In the genomic region with DNA sequence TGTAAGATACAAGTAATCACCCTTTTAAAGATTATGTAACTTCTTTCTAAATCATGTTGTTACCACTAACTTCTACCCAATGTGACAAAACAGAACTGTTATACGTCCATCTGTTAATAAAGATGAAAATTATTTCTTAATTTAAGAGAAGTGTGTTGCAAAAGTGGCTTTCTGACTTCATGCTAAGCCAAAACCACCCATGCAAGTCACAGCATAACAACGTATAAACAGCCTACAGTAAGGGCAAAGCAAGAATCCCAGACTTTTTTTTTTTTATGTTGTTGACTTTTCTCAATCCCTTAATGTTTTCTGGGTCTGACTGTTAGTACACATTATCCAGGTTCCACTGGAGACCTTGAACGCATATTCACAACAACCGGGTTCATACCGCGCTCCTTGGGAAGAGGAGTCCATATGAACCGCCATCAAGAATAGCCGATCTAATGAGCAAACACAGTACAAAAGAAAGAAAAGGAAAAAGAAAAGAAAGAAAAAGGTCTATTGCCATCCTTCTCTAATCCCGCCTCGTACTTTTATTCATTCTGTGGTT, we compare ENCODE assay signal across 9 mouse cellular contexts. TPM values are rescaled to one million over a fixed set of nuclear protein-coding genes. Genes with fewer than 3 reads are reported as not detected.
DNase-seq lines count a peak whose midpoint lies in the region; ATAC-seq and TF ChIP-seq lines count a peak whose summit lies in the region.
"Had no signal": no experiment of that assay in that cellular context is flagged by ENCODE, and none has a peak within 500 bp of the region (broad histone marks: within the 10 kb centered on the region; RNA-seq: fewer than 3 reads in every experiment).

No protein-coding gene starts in this region.

- peak overlapping the region; percentile 61 for H3K9ac ChIP-seq in heart, postnatal 0 days (replicated peaks; ENCODE audit: low read depth, low read length)
- peak overlapping the region; percentile 61 for H3K9ac ChIP-seq in midbrain, embryonic 11.5 days (ENCODE audit: low read length)

- TF ChIP-seq POLR2A in kidney, adult 2 months (IDR thresholded peaks at IDR 0.05; ENCODE audit: low read depth, low read length), result no peak
- TF ChIP-seq POLR2A in bone marrow macrophage, adult 2 months (IDR thresholded peaks at IDR 0.05; ENCODE audit: borderline replicate concordance, low read depth, low read length), result no peak

- 18% methylated on average over 10 of the region's 10 CpGs for WGBS in kidney, adult 2 months
- 18% methylated on average over 10 of the region's 10 CpGs for WGBS in heart, postnatal 0 days
- WGBS in midbrain, embryonic 11.5 days, result 13% methylated on average over 10 of the region's 10 CpGs

- H3K9me3 ChIP-seq in heart, postnatal 0 days (replicated peaks; ENCODE audit: control insufficient read depth, low read length), result no peaks in the 10 kb centered on the region
- no peaks in the 10 kb centered on the region for H3K9me3 ChIP-seq in midbrain, embryonic 11.5 days (ENCODE audit: control insufficient read depth, low read length)

- TF ChIP-seq EP300 in heart, postnatal 0 days (IDR thresholded peaks at IDR 0.05; ENCODE audit: low read depth), result no peak

- H3K36me3 ChIP-seq in kidney, adult 2 months (ENCODE audit: control insufficient read depth, insufficient read depth, low read length), result no peaks in the 10 kb centered on the region
- H3K36me3 ChIP-seq in heart, postnatal 0 days (replicated peaks; ENCODE audit: control insufficient read depth, insufficient read depth, low read length), result no peaks in the 10 kb centered on the region
- H3K36me3 ChIP-seq in midbrain, embryonic 11.5 days (ENCODE audit: control insufficient read depth, insufficient read depth, low read length), result no peaks in the 10 kb centered on the region

- no peak overlapping the region for H3K27ac ChIP-seq in kidney, adult 2 months (ENCODE audit: insufficient read depth, low read depth, low read length)
- H3K27ac ChIP-seq in bone marrow macrophage, adult 2 months (ENCODE audit: insufficient read depth, low read depth, low read length), result no peak overlapping the region
- H3K27ac ChIP-seq in heart, postnatal 0 days (ENCODE audit: low read depth), result no peak overlapping the region; the same call in 1 of the 2 replicates
- H3K27ac ChIP-seq in midbrain, embryonic 11.5 days (ENCODE audit: low read depth, low read length), result no peak overlapping the region

- H3K4me1 ChIP-seq in kidney, adult 2 months (ENCODE audit: control insufficient read depth, insufficient read depth, low read length), result peaks cover 4% of the 10 kb centered on the region; the same call in 1 of the 2 replicates
- H3K4me1 ChIP-seq in bone marrow macrophage, adult 2 months (ENCODE audit: control insufficient read depth, insufficient read depth, low read length), result peaks cover 10% of the 10 kb centered on the region
- H3K4me1 ChIP-seq in heart, postnatal 0 days (ENCODE audit: control insufficient read depth, insufficient read depth), result peaks cover 13% of the 10 kb centered on the region
- no peaks in the 10 kb centered on the region; the same call in 1 of the 2 replicates for H3K4me1 ChIP-seq in midbrain, embryonic 11.5 days (ENCODE audit: control insufficient read depth, insufficient read depth, low read length)

- no peak for ATAC-seq in heart, postnatal 0 days (ENCODE audit: insufficient read depth, low read depth)
- ATAC-seq in midbrain, embryonic 11.5 days (ENCODE audit: low FRiP score), result no peak

- peak overlapping the region; percentile 32 for H3K4me3 ChIP-seq in kidney, adult 2 months (ENCODE audit: insufficient read depth, low read depth, low read length)
- H3K4me3 ChIP-seq in bone marrow macrophage, adult 2 months (ENCODE audit: insufficient read depth, low read length), result peak overlapping the region; percentile 86; the same call in 1 of the 2 replicates
- peak overlapping the region; percentile 71 for H3K4me3 ChIP-seq in heart, postnatal 0 days (ENCODE audit: low read depth, low read length)
- H3K4me3 ChIP-seq in midbrain, embryonic 11.5 days (ENCODE audit: low read depth, low read length), result peak overlapping the region; percentile 57

- intact Hi-C loops in left cerebral cortex, postnatal 10 days (cut with DNase I), result no loop called here

- H3K27me3 ChIP-seq in kidney, adult 2 months (replicated peaks; ENCODE audit: control insufficient read depth, insufficient read depth, low read length), result no peaks in the 10 kb centered on the region
- no peaks in the 10 kb centered on the region for H3K27me3 ChIP-seq in heart, postnatal 0 days (ENCODE audit: control insufficient read depth, insufficient read depth, low read length)
- H3K27me3 ChIP-seq in midbrain, embryonic 11.5 days (ENCODE audit: control insufficient read depth, insufficient read depth, low read length), result no peaks in the 10 kb centered on the region

- DNase-seq in kidney, adult 2 months, result no peak
- DNase-seq in kidney, adult 8-10 months, result no peak
- DNase-seq in heart, postnatal 0 days (ENCODE audit: low spot score), result no peak
- no peak for DNase-seq in midbrain, embryonic 11.5 days (ENCODE audit: low spot score, missing footprints)
- DNase-seq in urinary bladder, postnatal 36 days (ENCODE audit: low spot score in 2 of 2), result no peak
- DNase-seq in gastrocnemius, postnatal 25 days, result no peak
- DNase-seq in left cerebral cortex, postnatal 10 days (ENCODE audit: extremely low spot score in 1 of 2, low spot score in 2 of 2), result no peak
- DNase-seq: thymus, postnatal 4 days had no signal

- TF ChIP-seq CTCF in kidney, adult 2 months (conservative IDR thresholded peaks at IDR 0.05; ENCODE audit: insufficient read depth, insufficient read length, low read depth, low read length), result no peak
- TF ChIP-seq CTCF in bone marrow macrophage, adult 2 months (IDR thresholded peaks at IDR 0.05; ENCODE audit: low read depth, low read length), result no peak
- no peak for TF ChIP-seq CTCF in heart, postnatal 0 days (IDR thresholded peaks at IDR 0.05; ENCODE audit: low read depth)

- H3K4me2 ChIP-seq in heart, postnatal 0 days (ENCODE audit: low read depth, low read length), result peak overlapping the region; percentile 88
- H3K4me2 ChIP-seq in midbrain, embryonic 11.5 days, result peak overlapping the region; percentile 61

RNA-seq across cellular contexts. Expression of gene Napepld, which starts 0.8 kb away (rescaled TPM):
- polyA plus RNA-seq in kidney, adult 2 months (2012; rRNA removed), result 4.3 and 5.1 TPM in 2 replicates
- polyA plus RNA-seq in bone marrow macrophage, adult 2 months (2012; ENCODE audit: insufficient read depth, insufficient read length, missing spikeins), result 1.8 and 2.1 TPM in 2 replicates
- 9.9 and 11.3 TPM in 2 replicates for total RNA-seq in heart, postnatal 0 days (2014; rRNA removed; ENCODE audit: low replicate concordance)
- polyA plus RNA-seq in heart, postnatal 0 days (2015; fragmentation: Nextera tagmentation; extraction: Ambion mirVana), result 2.7 and 3.1 TPM in 2 replicates
- 17.0 and 17.1 TPM in 2 replicates for polyA plus RNA-seq in midbrain, embryonic 11.5 days (2014; fragmentation: Nextera tagmentation; extraction: Ambion mirVana)
- 10 to 100 TPM in 1 of 2 experiments, 1 to 10 TPM in 1; 7.7 to 10.9 TPM for total RNA-seq in gastrocnemius, postnatal 25 days (2021)
- total RNA-seq in left cerebral cortex, postnatal 10 days (2021), result 1 to 10 TPM; 5.0 to 5.2 TPM

RNA-seq across cellular contexts. Expression of gene Pmpcb, which starts 36.6 kb away (rescaled TPM):
- polyA plus RNA-seq in kidney, adult 2 months (2012; rRNA removed), result 111 and 141 TPM in 2 replicates
- polyA plus RNA-seq in bone marrow macrophage, adult 2 months (2012; ENCODE audit: insufficient read depth, insufficient read length, missing spikeins), result 63.2 and 66.2 TPM in 2 replicates
- 225 and 256 TPM in 2 replicates for total RNA-seq in heart, postnatal 0 days (2014; rRNA removed; ENCODE audit: low replicate concordance)
- 177 and 181 TPM in 2 replicates for polyA plus RNA-seq in heart, postnatal 0 days (2015; fragmentation: Nextera tagmentation; extraction: Ambion mirVana)
- polyA plus RNA-seq in midbrain, embryonic 11.5 days (2014; fragmentation: Nextera tagmentation; extraction: Ambion mirVana), result 106 and 115 TPM in 2 replicates
- total RNA-seq in gastrocnemius, postnatal 25 days (2021), result 100 to 1,000 TPM in 1 of 2 experiments, 10 to 100 TPM in 1; 96.9 to 110 TPM
- total RNA-seq in left cerebral cortex, postnatal 10 days (2021), result 10 to 100 TPM; 55.0 to 72.7 TPM

RNA-seq across cellular contexts. Expression of gene Armc10, which starts 54.7 kb away (rescaled TPM):
- 22.6 and 24.0 TPM in 2 replicates for polyA plus RNA-seq in kidney, adult 2 months (2012; rRNA removed)
- polyA plus RNA-seq in bone marrow macrophage, adult 2 months (2012; ENCODE audit: insufficient read depth, insufficient read length, missing spikeins), result 31.0 and 33.2 TPM in 2 replicates
- total RNA-seq in heart, postnatal 0 days (2014; rRNA removed; ENCODE audit: low replicate concordance), result 24.1 and 33.0 TPM in 2 replicates
- 12.2 and 13.3 TPM in 2 replicates for polyA plus RNA-seq in heart, postnatal 0 days (2015; fragmentation: Nextera tagmentation; extraction: Ambion mirVana)
- polyA plus RNA-seq in midbrain, embryonic 11.5 days (2014; fragmentation: Nextera tagmentation; extraction: Ambion mirVana), result 93.1 and 98.3 TPM in 2 replicates
- 1 to 10 TPM; 3.7 to 4.1 TPM for total RNA-seq in gastrocnemius, postnatal 25 days (2021)
- total RNA-seq in left cerebral cortex, postnatal 10 days (2021), result 10 to 100 TPM; 28.4 to 29.1 TPM

RNA-seq across cellular contexts. Expression of gene Fbxl13, which starts 54.9 kb away (rescaled TPM):
- polyA plus RNA-seq in kidney, adult 2 months (2012; rRNA removed), result 0.05 and 0.08 TPM in 2 replicates
- not detected in 2 replicates for polyA plus RNA-seq in bone marrow macrophage, adult 2 months (2012; ENCODE audit: insufficient read depth, insufficient read length, missing spikeins)
- total RNA-seq in heart, postnatal 0 days (2014; rRNA removed; ENCODE audit: low replicate concordance), result not detected in 2 replicates
- 0.15 and 0.26 TPM in 2 replicates for polyA plus RNA-seq in heart, postnatal 0 days (2015; fragmentation: Nextera tagmentation; extraction: Ambion mirVana)
- 0.08 and 0.30 TPM in 2 replicates for polyA plus RNA-seq in midbrain, embryonic 11.5 days (2014; fragmentation: Nextera tagmentation; extraction: Ambion mirVana)
- under 1 TPM; 0.13 to 0.18 TPM for total RNA-seq in gastrocnemius, postnatal 25 days (2021)
- total RNA-seq in left cerebral cortex, postnatal 10 days (2021), result under 1 TPM; 0.24 to 0.36 TPM

Comparison
In these comparisons a context has a peak if more than half of its experiments do, and no peak if none do; other contexts are left out.
1. H3K4me3 ChIP-seq: peak in every context shown above with its lines; median percentile 86 in bone marrow macrophage, adult 2 months; 71 in heart, postnatal 0 days; 57 in midbrain, embryonic 11.5 days; 32 in kidney, adult 2 months.